In genomic region chr10:75828500-75828931, GRCm38 (mm10) we compare ENCODE assay signal across 11 mouse cellular contexts. TPM values are rescaled to one million over a fixed set of nuclear protein-coding genes. Genes with fewer than 3 reads are reported as not detected.
DNase-seq lines count a peak whose midpoint lies in the region; ATAC-seq lines count a peak whose summit lies in the region.
"Had no signal": no experiment of that assay in that cellular context is flagged by ENCODE, and none has a peak within 500 bp of the region (broad histone marks: within the 10 kb centered on the region; RNA-seq: fewer than 3 reads in every experiment).

No protein-coding gene starts in this region.

- H3K4me1 ChIP-seq in forebrain, embryonic 15.5 days, result peaks cover 11% of the 10 kb centered on the region; the same call in 1 of the 2 replicates
- peaks cover 4% of the 10 kb centered on the region for H3K4me1 ChIP-seq in forebrain, embryonic 12.5 days

- no peaks in the 10 kb centered on the region for H3K9me3 ChIP-seq in forebrain, embryonic 15.5 days
- H3K9me3 ChIP-seq in forebrain, embryonic 12.5 days, result no peaks in the 10 kb centered on the region
- H3K9me3 ChIP-seq: embryonic facial prominence, embryonic 12.5 days; limb, embryonic 13.5 days had no signal

- H3K9ac ChIP-seq in forebrain, embryonic 15.5 days (replicated peaks), result no peak overlapping the region
- no peak overlapping the region for H3K9ac ChIP-seq in forebrain, embryonic 12.5 days
- H3K9ac ChIP-seq: embryonic facial prominence, embryonic 12.5 days; limb, embryonic 13.5 days had no signal

- no peak overlapping the region for H3K4me3 ChIP-seq in forebrain, embryonic 15.5 days
- H3K4me3 ChIP-seq in forebrain, embryonic 12.5 days (replicated peaks), result no peak overlapping the region
- H3K4me3 ChIP-seq: embryonic facial prominence, embryonic 12.5 days; limb, embryonic 13.5 days had no signal

- ATAC-seq in forebrain, embryonic 15.5 days (replicated peaks), result peak; percentile 78
- ATAC-seq in forebrain, embryonic 12.5 days (ENCODE audit: low FRiP score), result no peak

- peak; percentile 53 for DNase-seq in right cerebral cortex, adult 18-20 months
- DNase-seq in right cerebral cortex, postnatal 14 days, result no peak
- DNase-seq in gastrocnemius, postnatal 25 days, result peak; percentile 91
- peak; percentile 48 for DNase-seq in layer of hippocampus, adult 9-11 months
- peak; percentile 31 for DNase-seq in testis, postnatal 14 days (ENCODE audit: low spot score)
- DNase-seq in thymus, postnatal 36 days, result no peak

- H3K4me2 ChIP-seq in forebrain, embryonic 15.5 days (replicated peaks), result no peak overlapping the region
- no peak overlapping the region for H3K4me2 ChIP-seq in forebrain, embryonic 12.5 days
- H3K4me2 ChIP-seq: embryonic facial prominence, embryonic 12.5 days; limb, embryonic 13.5 days had no signal

- H3K36me3 ChIP-seq in forebrain, embryonic 15.5 days, result no peaks in the 10 kb centered on the region
- H3K36me3 ChIP-seq in forebrain, embryonic 12.5 days (replicated peaks), result no peaks in the 10 kb centered on the region
- H3K36me3 ChIP-seq: embryonic facial prominence, embryonic 12.5 days; limb, embryonic 13.5 days had no signal

- peaks cover 8% of the 10 kb centered on the region; the same call in 1 of the 2 replicates for H3K27me3 ChIP-seq in forebrain, embryonic 15.5 days
- H3K27me3 ChIP-seq in forebrain, embryonic 12.5 days, result peaks cover 18% of the 10 kb centered on the region

- no peak overlapping the region for H3K27ac ChIP-seq in forebrain, embryonic 15.5 days (replicated peaks)
- H3K27ac ChIP-seq in forebrain, embryonic 12.5 days, result no peak overlapping the region
- H3K27ac ChIP-seq: embryonic facial prominence, embryonic 12.5 days; limb, embryonic 13.5 days had no signal

RNA-seq across cellular contexts. Expression of gene Gstt4, which starts 6.2 kb away (rescaled TPM):
- not detected in 2 replicates for polyA plus RNA-seq in forebrain, embryonic 15.5 days (2015; fragmentation: Nextera tagmentation; extraction: Ambion mirVana)
- not detected in 2 replicates for polyA plus RNA-seq in forebrain, embryonic 12.5 days (2016; fragmentation: Nextera tagmentation; extraction: Ambion mirVana)
- total RNA-seq in gastrocnemius, postnatal 25 days (2021), result not detected
- polyA plus RNA-seq: embryonic facial prominence, embryonic 12.5 days; limb, embryonic 13.5 days; spleen, adult 2 months had no signal

RNA-seq across cellular contexts. Expression of gene Gstt2, which starts 8.7 kb away (rescaled TPM):
- polyA plus RNA-seq in forebrain, embryonic 15.5 days (2015; fragmentation: Nextera tagmentation; extraction: Ambion mirVana), result 3.9 and 5.1 TPM in 2 replicates
- 4.1 and 7.3 TPM in 2 replicates for polyA plus RNA-seq in forebrain, embryonic 12.5 days (2016; fragmentation: Nextera tagmentation; extraction: Ambion mirVana)
- total RNA-seq in gastrocnemius, postnatal 25 days (2021), result 1 to 10 TPM; 3.5 to 6.1 TPM

RNA-seq across cellular contexts. Expression of gene Gstt1, which starts 30.1 kb away (rescaled TPM):
- 10.7 and 11.5 TPM in 2 replicates for polyA plus RNA-seq in forebrain, embryonic 15.5 days (2015; fragmentation: Nextera tagmentation; extraction: Ambion mirVana)
- polyA plus RNA-seq in forebrain, embryonic 12.5 days (2016; fragmentation: Nextera tagmentation; extraction: Ambion mirVana), result 4.9 and 6.3 TPM in 2 replicates
- 1 to 10 TPM; 5.5 to 6.2 TPM for total RNA-seq in gastrocnemius, postnatal 25 days (2021)

RNA-seq across cellular contexts. Expression of gene Mif, which starts 31.5 kb away (rescaled TPM):
- polyA plus RNA-seq in forebrain, embryonic 15.5 days (2015; fragmentation: Nextera tagmentation; extraction: Ambion mirVana), result 1,708 and 1,857 TPM in 2 replicates
- 1,649 and 1,743 TPM in 2 replicates for polyA plus RNA-seq in forebrain, embryonic 12.5 days (2016; fragmentation: Nextera tagmentation; extraction: Ambion mirVana)
- total RNA-seq in gastrocnemius, postnatal 25 days (2021), result 100 to 1,000 TPM; 141 to 147 TPM

RNA-seq across cellular contexts. Expression of gene Gstt3, which starts 47.3 kb away (rescaled TPM):
- 0.42 and 0.51 TPM in 2 replicates for polyA plus RNA-seq in forebrain, embryonic 15.5 days (2015; fragmentation: Nextera tagmentation; extraction: Ambion mirVana)
- 1.5 and 2.1 TPM in 2 replicates for polyA plus RNA-seq in forebrain, embryonic 12.5 days (2016; fragmentation: Nextera tagmentation; extraction: Ambion mirVana)
- total RNA-seq in gastrocnemius, postnatal 25 days (2021), result 1 to 10 TPM; 4.0 to 4.7 TPM

Comparison
In these comparisons a context has a peak if more than half of its experiments do, and no peak if none do; other contexts are left out.
1. DNase-seq: peak in right cerebral cortex, adult 18-20 months (single experiment), gastrocnemius, postnatal 25 days (single experiment), layer of hippocampus, adult 9-11 months (single experiment) and testis, postnatal 14 days (single experiment); none in right cerebral cortex, postnatal 14 days (single experiment) and thymus, postnatal 36 days (0 of 2).